8 mouse cellular contexts compared by ENCODE assay signal in the genomic region with DNA sequence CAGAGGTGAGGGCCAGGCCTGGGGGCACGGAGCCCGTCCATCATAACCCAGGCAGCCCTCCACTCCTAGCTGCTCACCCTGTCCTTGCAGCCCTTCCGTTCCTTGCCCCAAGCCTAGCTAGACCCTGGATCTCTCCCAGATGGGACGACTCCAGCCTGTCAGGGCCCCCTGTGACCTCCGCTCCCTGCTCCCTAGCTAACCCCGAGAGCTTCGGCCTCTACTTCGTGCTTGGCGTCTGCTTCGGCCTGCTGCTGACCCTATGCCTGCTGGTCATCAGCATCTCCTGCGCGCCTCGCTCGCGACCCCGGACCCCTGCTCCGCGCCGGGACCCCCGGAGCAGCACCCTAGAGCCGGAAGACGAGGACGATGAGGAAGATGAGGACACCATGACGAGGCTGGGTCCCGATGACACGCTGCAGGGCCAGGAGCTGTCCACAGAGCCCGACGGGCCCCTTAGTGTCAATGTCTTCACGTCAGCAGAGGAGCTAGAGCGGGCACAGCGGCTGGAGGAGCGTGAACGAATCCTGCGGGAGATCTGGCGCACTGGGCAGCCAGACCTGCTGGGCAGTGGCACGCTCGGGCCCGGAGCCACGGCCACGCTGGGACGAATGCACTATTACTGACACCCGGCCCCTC. TPM values are rescaled to one million over a fixed set of nuclear protein-coding genes. Genes with fewer than 3 reads are reported as not detected.
DNase-seq lines count a peak whose midpoint lies in the region; ATAC-seq lines count a peak whose summit lies in the region.

No protein-coding gene starts in this region.

- WGBS in midbrain, embryonic 10.5 days, result 25% methylated on average over 42 of the region's 42 CpGs

- H3K27ac ChIP-seq in midbrain, embryonic 10.5 days (replicated peaks), result peak overlapping the region; percentile 80

- H3K4me1 ChIP-seq in erythroblast, embryonic 14.5 days (ENCODE audit: control insufficient read depth), result peaks cover 6% of the 10 kb centered on the region
- peaks cover 47% of the 10 kb centered on the region for H3K4me1 ChIP-seq in midbrain, embryonic 10.5 days

- H3K9me3 ChIP-seq in erythroblast, embryonic 14.5 days (ENCODE audit: control insufficient read depth, low read length), result no peaks in the 10 kb centered on the region; the same call in 1 of the 2 replicates
- no peaks in the 10 kb centered on the region for H3K9me3 ChIP-seq in midbrain, embryonic 10.5 days (replicated peaks)

- peaks cover 63% of the 10 kb centered on the region for H3K27me3 ChIP-seq in erythroblast, embryonic 14.5 days (ENCODE audit: control insufficient read depth)
- H3K27me3 ChIP-seq in midbrain, embryonic 10.5 days (ENCODE audit: low read depth, poor library complexity, severe bottlenecking), result peaks cover 65% of the 10 kb centered on the region

- no peaks in the 10 kb centered on the region for H3K36me3 ChIP-seq in erythroblast, embryonic 14.5 days (ENCODE audit: control insufficient read depth)
- no peaks in the 10 kb centered on the region for H3K36me3 ChIP-seq in midbrain, embryonic 10.5 days

- no peak for ATAC-seq in megakaryocyte-erythroid progenitor cell, adult 5-6 weeks (replicated peaks; ENCODE audit: low FRiP score, low TSS enrichment, poor library complexity, severe bottlenecking)

- H3K4me3 ChIP-seq in erythroblast, embryonic 14.5 days (replicated peaks), result peak overlapping the region; percentile 54
- peak overlapping the region; percentile 61 for H3K4me3 ChIP-seq in midbrain, embryonic 10.5 days

- DNase-seq in kidney, adult 11 months, result peak; percentile 55
- no peak for DNase-seq in kidney, adult 18-20 months
- peak; percentile 50 for DNase-seq in kidney, adult 9 months
- DNase-seq in midbrain, embryonic 10.5 days (ENCODE audit: low spot score), result peak; percentile 34
- no peak for DNase-seq in spleen, postnatal 4 days (ENCODE audit: low spot score in 2 of 2)
- DNase-seq in cerebellum, adult 18-20 months, result no peak

RNA-seq across cellular contexts. Expression of a gene that starts 1.6 kb away (rescaled TPM):
- polyA plus RNA-seq in erythroblast, embryonic 14.5 days (2012), result 0.20 and 0.22 TPM in 2 replicates
- 22.1 and 25.0 TPM in 2 replicates for polyA plus RNA-seq in midbrain, embryonic 10.5 days (2016; fragmentation: Nextera tagmentation; extraction: Ambion mirVana)
- not detected in 2 replicates for total RNA-seq in megakaryocyte-erythroid progenitor cell, adult 5-6 weeks (2014; fragmentation: Nextera tagmentation)
- 0.91 TPM in 1 of 2 replicates, not detected in the other for total RNA-seq in megakaryocyte-erythroid progenitor cell, adult 5-6 weeks (2017)

RNA-seq across cellular contexts. Expression of a gene that starts 14.1 kb away (rescaled TPM):
- 0.03 and 0.05 TPM in 2 replicates for polyA plus RNA-seq in erythroblast, embryonic 14.5 days (2012)
- polyA plus RNA-seq in midbrain, embryonic 10.5 days (2016; fragmentation: Nextera tagmentation; extraction: Ambion mirVana), result 0.79 and 1.3 TPM in 2 replicates
- total RNA-seq in megakaryocyte-erythroid progenitor cell, adult 5-6 weeks (2014; fragmentation: Nextera tagmentation), result 0.72 TPM in 1 of 2 replicates, not detected in the other
- 1.1 TPM in 1 of 2 replicates, not detected in the other for total RNA-seq in megakaryocyte-erythroid progenitor cell, adult 5-6 weeks (2017)

RNA-seq across cellular contexts. Expression of a gene that starts 45.4 kb away (rescaled TPM):
- 4.2 and 4.6 TPM in 2 replicates for polyA plus RNA-seq in erythroblast, embryonic 14.5 days (2012)
- polyA plus RNA-seq in midbrain, embryonic 10.5 days (2016; fragmentation: Nextera tagmentation; extraction: Ambion mirVana), result 45.0 and 48.9 TPM in 2 replicates
- total RNA-seq in megakaryocyte-erythroid progenitor cell, adult 5-6 weeks (2014; fragmentation: Nextera tagmentation), result 12.2 and 14.6 TPM in 2 replicates
- total RNA-seq in megakaryocyte-erythroid progenitor cell, adult 5-6 weeks (2017), result 10.0 and 11.7 TPM in 2 replicates

RNA-seq across cellular contexts. Expression of a gene that starts 52.7 kb away (rescaled TPM):
- 0.74 and 0.84 TPM in 2 replicates for polyA plus RNA-seq in erythroblast, embryonic 14.5 days (2012)
- polyA plus RNA-seq in midbrain, embryonic 10.5 days (2016; fragmentation: Nextera tagmentation; extraction: Ambion mirVana), result 48.6 and 49.1 TPM in 2 replicates
- total RNA-seq in megakaryocyte-erythroid progenitor cell, adult 5-6 weeks (2014; fragmentation: Nextera tagmentation), result 30.8 and 32.0 TPM in 2 replicates
- total RNA-seq in megakaryocyte-erythroid progenitor cell, adult 5-6 weeks (2017), result 10.5 and 16.7 TPM in 2 replicates

RNA-seq across cellular contexts. Expression of a gene that starts 53.4 kb away (rescaled TPM):
- 12.8 and 15.5 TPM in 2 replicates for polyA plus RNA-seq in erythroblast, embryonic 14.5 days (2012)
- polyA plus RNA-seq in midbrain, embryonic 10.5 days (2016; fragmentation: Nextera tagmentation; extraction: Ambion mirVana), result 244 and 256 TPM in 2 replicates
- 266 and 395 TPM in 2 replicates for total RNA-seq in megakaryocyte-erythroid progenitor cell, adult 5-6 weeks (2014; fragmentation: Nextera tagmentation)
- total RNA-seq in megakaryocyte-erythroid progenitor cell, adult 5-6 weeks (2017), result 471 and 531 TPM in 2 replicates

Comparison
In these comparisons a context has a peak if more than half of its experiments do, and no peak if none do; other contexts are left out.
1. DNase-seq: peak in kidney, adult 11 months (single experiment), kidney, adult 9 months (single experiment) and midbrain, embryonic 10.5 days (single experiment); none in kidney, adult 18-20 months (single experiment), spleen, postnatal 4 days (0 of 2) and cerebellum, adult 18-20 months (0 of 2).
2. RNA of a gene that starts 1.6 kb away (polyA plus RNA-seq): 22.1 to 25.0 TPM in midbrain, embryonic 10.5 days; 0.20 to 0.22 TPM in erythroblast, embryonic 14.5 days; every median in the first group is over 10 times any median in the second.